Mouse (Mus musculus): ENCODE measurements around the gene Wdr83os. TPM values are rescaled to one million over a fixed set of nuclear protein-coding genes. Genes with fewer than 3 reads are reported as not detected.
"Not testable (repeated sequence)": the region's sequence is repeated elsewhere in the genome, so short reads cannot be mapped to it uniquely, and the experiment has no call there.

Wdr83os gene
- total and polyA plus RNA-seq, 3 experiments = 40.9 to 103 (median 43.5) TPM

GRCm38 (mm10) chr8:85119052-85119981 lies 38.8 kb downstream of the Wdr83os start:
- dilution Hi-C loops (cut with MboI; ENCODE audit: extremely low pct_ligation_motif_present, extremely low pct_unique_long_range_greater_than_20kb, low sequenced_read_pairs) = no loop called here

DNA sequence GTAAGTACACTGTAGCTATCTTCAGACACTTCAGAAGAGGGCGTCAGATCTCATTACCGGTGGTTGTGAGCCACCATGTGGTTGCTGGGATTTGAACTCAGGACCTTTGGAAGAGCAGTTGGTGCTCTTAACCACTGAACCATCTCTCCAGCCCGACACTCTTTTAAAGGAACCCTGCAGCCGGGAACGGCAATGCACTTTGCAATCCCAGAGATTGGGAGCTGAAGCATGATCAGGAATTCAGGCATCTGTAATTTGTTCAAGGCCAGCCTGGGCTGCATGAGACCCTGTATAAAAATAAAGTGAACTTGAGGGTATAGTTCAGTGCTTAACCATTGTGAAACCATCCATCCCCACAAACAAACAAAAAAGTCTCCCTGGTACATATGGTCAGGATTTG lies 39.7 kb downstream of the Wdr83os start:
- H3K4me3 ChIP-seq (replicated peaks in 1 of 3; ENCODE audit: low read depth in 2 of 3, low read length in 2 of 3, poor library complexity in 1 of 3); H3K9ac ChIP-seq (ENCODE audit: insufficient read depth, low read depth); H3K36me3 ChIP-seq (replicated peaks in 1 of 2; ENCODE audit: control insufficient read depth in 1 of 2, insufficient read depth in 1 of 2, low read length in 1 of 2); in situ Hi-C loops (cut with MboI; ENCODE audit: low pct_ligation_motif_present, low pct_unique_long_range_greater_than_20kb, low sequenced_read_pairs); DNase-seq (ENCODE audit: extremely low read depth); H3K9me3 ChIP-seq (replicated peaks; ENCODE audit: low read length); H3K27ac ChIP-seq (ENCODE audit: insufficient read depth, low read depth); H3K4me2 ChIP-seq (ENCODE audit: insufficient read depth, low read depth, poor library complexity, severe bottlenecking); H3K27me3 ChIP-seq (replicated peaks); dilution Hi-C loops (cut with MboI; ENCODE audit: extremely low pct_ligation_motif_present, extremely low pct_unique_long_range_greater_than_20kb, low sequenced_read_pairs); H3K79me2 ChIP-seq (replicated peaks; ENCODE audit: control insufficient read depth, extremely low read depth, insufficient read depth, poor library complexity, severe bottlenecking): not testable (repeated sequence)
- H3K4me1 ChIP-seq (ENCODE audit: control insufficient read depth in 1 of 2, insufficient read depth in 2 of 2) = peaks cover 0 to 11% of the 10 kb centered on the region in 2 experiments; a peak in 2 of 4 replicates

More at GRCm38 (mm10) chr8:85119052-85119981, 38.8 kb downstream of the Wdr83os start:
- no peaks in the 10 kb centered on the region for H3K36me3 ChIP-seq (replicated peaks in 1 of 2; ENCODE audit: control insufficient read depth in 1 of 2, insufficient read depth in 1 of 2, low read length in 1 of 2)
- in situ Hi-C loops (cut with MboI; ENCODE audit: low pct_ligation_motif_present, low pct_unique_long_range_greater_than_20kb, low sequenced_read_pairs) = no loop called here
- H3K9ac ChIP-seq (ENCODE audit: insufficient read depth, low read depth) = peak overlapping the region; percentile 53
- H3K27ac ChIP-seq (ENCODE audit: insufficient read depth, low read depth) = no peak overlapping the region
- DNase-seq (ENCODE audit: extremely low read depth) = peak; percentile 86
- TF ChIP-seq SIN3A (IDR thresholded peaks at IDR 0.05; ENCODE audit: low read length) (peak; percentile 62; the same call in 1 of the 2 replicates), CTCF (conservative IDR thresholded peaks at IDR 0.05 in 1 of 2, IDR thresholded peaks at IDR 0.05 in 1 of 2; ENCODE audit: low read depth in 2 of 2, low read length in 2 of 2) (peak in 1 of 2 experiments; percentile 36; a peak in 2 of 4 replicates), SMC3 (IDR thresholded peaks at IDR 0.05; ENCODE audit: low read depth, low read length) (no peak), ETS1 (conservative IDR thresholded peaks at IDR 0.05; ENCODE audit: low read depth, low read length) (no peak), MEF2A (IDR thresholded peaks at IDR 0.05; ENCODE audit: borderline replicate concordance, low read depth, low read length) (0 out of 2 replicates have a peak, but pooled peaks have one; percentile 22), KAT2A (IDR thresholded peaks at IDR 0.05; ENCODE audit: insufficient replicate concordance, low read length) (no peak), NRF1 (IDR thresholded peaks at IDR 0.05; ENCODE audit: low read depth, low read length) (peak; percentile 89), TCF12 (IDR thresholded peaks at IDR 0.05; ENCODE audit: low read depth, low read length) (peak; percentile 51; the same call in 1 of the 2 replicates), NELFE (IDR thresholded peaks at IDR 0.05; ENCODE audit: low read depth, low read length) (peak; percentile 64; the same call in 1 of the 2 replicates), MAFK (IDR thresholded peaks at IDR 0.05; ENCODE audit: insufficient replicate concordance, low read length) (no peak), IRF4 (IDR thresholded peaks at IDR 0.05; ENCODE audit: low read depth, low read length) (0 out of 2 replicates have a peak, but pooled peaks have one; percentile 9), MXI1 (IDR thresholded peaks at IDR 0.05; ENCODE audit: low read depth, low read length) (peak; percentile 52; the same call in 1 of the 2 replicates), TBP (conservative IDR thresholded peaks at IDR 0.05; ENCODE audit: low read depth, low read length) (peak; percentile 83), ZMIZ1 (IDR thresholded peaks at IDR 0.05; ENCODE audit: low read depth, low read length) (peak; percentile 47; the same call in 1 of the 2 replicates), POLR2A (IDR thresholded peaks at IDR 0.05; ENCODE audit: low read depth, low read length) (peak; percentile 71), ZKSCAN1 (IDR thresholded peaks at IDR 0.05; ENCODE audit: borderline replicate concordance, low read depth, low read length) (no peak), JUND (conservative IDR thresholded peaks at IDR 0.05; ENCODE audit: low read depth, low read length) (no peak), BHLHE40 (IDR thresholded peaks at IDR 0.05; ENCODE audit: low read depth, low read length) (no peak), ELF1 (IDR thresholded peaks at IDR 0.05; ENCODE audit: low read depth, low read length) (peak; percentile 48)
- peak overlapping the region; percentile 43 for H3K4me2 ChIP-seq (ENCODE audit: insufficient read depth, low read depth, poor library complexity, severe bottlenecking)
- H3K27me3 ChIP-seq (replicated peaks) = peaks cover 3% of the 10 kb centered on the region
- peaks cover 0 to 12% of the 10 kb centered on the region in 2 experiments; a peak in 2 of 4 replicates for H3K4me1 ChIP-seq (ENCODE audit: control insufficient read depth in 1 of 2, insufficient read depth in 2 of 2)
- peak overlapping the region; percentile 57 to 71 (median 62) for H3K4me3 ChIP-seq (replicated peaks in 1 of 3; ENCODE audit: low read depth in 2 of 3, low read length in 2 of 3, poor library complexity in 1 of 3)
- H3K79me2 ChIP-seq (replicated peaks; ENCODE audit: control insufficient read depth, extremely low read depth, insufficient read depth, poor library complexity, severe bottlenecking) = no peaks in the 10 kb centered on the region
- H3K9me3 ChIP-seq (replicated peaks; ENCODE audit: low read length) = no peaks in the 10 kb centered on the region
